Comparison of ENCODE assay signal across 8 mouse cellular contexts in the genomic region with DNA sequence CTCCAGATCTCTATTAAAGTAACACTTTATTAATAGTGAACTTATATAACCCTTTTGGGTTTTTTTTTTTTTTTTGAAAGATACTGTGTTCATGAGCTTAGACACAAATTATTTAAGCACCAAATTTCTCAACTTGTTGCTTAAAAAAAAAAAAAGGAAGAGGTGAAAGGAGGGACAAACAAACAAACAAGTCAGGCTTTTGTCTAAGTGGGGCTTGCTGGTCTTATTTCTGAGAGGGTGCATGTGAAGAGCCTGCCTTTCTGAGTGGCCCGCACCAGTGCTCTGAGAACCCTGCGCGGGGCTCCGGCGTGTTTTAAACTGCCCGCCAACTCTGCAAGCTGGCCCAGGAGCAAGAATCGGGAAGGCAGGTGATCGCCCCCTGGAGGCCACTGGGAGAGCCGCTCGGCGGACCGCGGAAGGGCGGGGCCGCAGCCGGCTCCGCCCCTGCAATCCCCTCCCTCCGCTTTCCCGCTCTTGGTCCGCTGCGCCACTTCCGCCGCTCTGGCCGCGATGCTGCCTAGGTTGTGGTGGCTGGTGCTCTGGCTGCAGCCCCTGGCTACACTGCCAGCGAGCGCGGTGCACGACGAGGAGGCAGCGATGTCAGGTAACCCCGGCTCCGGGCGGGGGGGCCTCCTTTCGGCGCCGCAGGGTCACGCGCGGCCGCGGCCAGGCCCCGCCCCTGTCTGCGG. TPM values are rescaled to one million over a fixed set of nuclear protein-coding genes. Genes with fewer than 3 reads are reported as not detected.
DNase-seq lines count a peak whose midpoint lies in the region; ATAC-seq and TF ChIP-seq lines count a peak whose summit lies in the region.

Nemp2 (plus strand) TSS at position 456 of the 689 bp plus-strand sequence.

- peak; percentile 79 for TF ChIP-seq RAD21 in CH12.LX (IDR thresholded peaks at IDR 0.05; ENCODE audit: low read depth, low read length)

- peak; percentile 85 for DNase-seq in CH12.LX (ENCODE audit: extremely low read depth)
- DNase-seq in c-Kit-positive CD71-negative TER-119-negative erythroid progenitor cells, embryonic 14.5 days (ENCODE audit: low read depth): peak; percentile 85
- peak; percentile 92 for DNase-seq in forebrain, embryonic 10.5 days (ENCODE audit: extremely low spot score, low spot score)
- peak; percentile 91 to 92 for DNase-seq in kidney, postnatal 25 days
- DNase-seq in liver, embryonic 13.5 days: peak; percentile 81
- peak; percentile 90 to 93 for DNase-seq in natural killer cell, adult 2 months (ENCODE audit: low spot score in 2 of 2)

- H3K9me3 ChIP-seq in CH12.LX (replicated peaks; ENCODE audit: low read length): no peaks in the 10 kb centered on the region
- H3K9me3 ChIP-seq in forebrain, embryonic 10.5 days: no peaks in the 10 kb centered on the region
- no peaks in the 10 kb centered on the region for H3K9me3 ChIP-seq in heart, embryonic 15.5 days (replicated peaks)
- H3K9me3 ChIP-seq in liver, embryonic 13.5 days (replicated peaks): no peaks in the 10 kb centered on the region
- H3K9me3 ChIP-seq in stomach, embryonic 14.5 days (ENCODE audit: control insufficient read depth, low read depth, low read length): no peaks in the 10 kb centered on the region

- in situ Hi-C loops in CH12.LX (cut with MboI; ENCODE audit: low pct_ligation_motif_present, low pct_unique_long_range_greater_than_20kb, low sequenced_read_pairs): loop anchor here (25.0 kb wide), 4 partner anchors 232 to 518 kb away; partner anchors contain the start of gene Stat1

- H3K27me3 ChIP-seq in CH12.LX (replicated peaks): no peaks in the 10 kb centered on the region
- H3K27me3 ChIP-seq in forebrain, embryonic 10.5 days (ENCODE audit: poor library complexity, severe bottlenecking): 0 out of 2 replicates have a peak, but pooled peaks cover 4% of the 10 kb centered on the region
- no peaks in the 10 kb centered on the region for H3K27me3 ChIP-seq in heart, embryonic 15.5 days
- H3K27me3 ChIP-seq in liver, embryonic 13.5 days: no peaks in the 10 kb centered on the region
- no peaks in the 10 kb centered on the region for H3K27me3 ChIP-seq in stomach, embryonic 14.5 days (ENCODE audit: control insufficient read depth, insufficient read depth, low read length)

- H3K4me3 ChIP-seq in CH12.LX (replicated peaks in 1 of 3; ENCODE audit: low read depth in 2 of 3, low read length in 2 of 3, poor library complexity in 1 of 3): peak within 1 kb of the TSS; percentile 80 to 99 (median 89)
- peak within 1 kb of the TSS; percentile 87 for H3K4me3 ChIP-seq in forebrain, embryonic 10.5 days
- peak within 1 kb of the TSS; percentile 70 for H3K4me3 ChIP-seq in heart, embryonic 15.5 days
- peak within 1 kb of the TSS; percentile 87 for H3K4me3 ChIP-seq in liver, embryonic 13.5 days (replicated peaks)
- H3K4me3 ChIP-seq in stomach, embryonic 14.5 days (ENCODE audit: low read depth, low read length): peak within 1 kb of the TSS; percentile 89

- peak; percentile 89 for ATAC-seq in heart, embryonic 15.5 days (replicated peaks; ENCODE audit: insufficient number of reproducible peaks, insufficient read depth, low FRiP score, low read depth)
- ATAC-seq in liver, embryonic 13.5 days (ENCODE audit: low read depth): peak; percentile 92
- ATAC-seq in stomach, embryonic 14.5 days (ENCODE audit: insufficient number of reproducible peaks, insufficient read depth, low FRiP score, low read depth): peak; percentile 92

- dilution Hi-C loops in CH12.LX (cut with MboI; ENCODE audit: extremely low pct_ligation_motif_present, extremely low pct_unique_long_range_greater_than_20kb, low sequenced_read_pairs): no loop called here

- peaks cover 0 to 25% of the 10 kb centered on the region in 2 experiments for H3K36me3 ChIP-seq in CH12.LX (replicated peaks in 1 of 2; ENCODE audit: control insufficient read depth in 1 of 2, insufficient read depth in 1 of 2, low read length in 1 of 2)
- peaks cover 8% of the 10 kb centered on the region; the same call in 1 of the 2 replicates for H3K36me3 ChIP-seq in forebrain, embryonic 10.5 days (replicated peaks)
- H3K36me3 ChIP-seq in heart, embryonic 15.5 days: no peaks in the 10 kb centered on the region
- peaks cover 4% of the 10 kb centered on the region; the same call in 1 of the 2 replicates for H3K36me3 ChIP-seq in liver, embryonic 13.5 days
- no peaks in the 10 kb centered on the region for H3K36me3 ChIP-seq in stomach, embryonic 14.5 days (ENCODE audit: control insufficient read depth, insufficient read depth, low read length)

- peak; percentile 11 to 90; a peak in 2 of 4 replicates for TF ChIP-seq CTCF in CH12.LX (conservative IDR thresholded peaks at IDR 0.05 in 1 of 2, IDR thresholded peaks at IDR 0.05 in 1 of 2; ENCODE audit: low read depth in 2 of 2, low read length in 2 of 2)

- peak within 1 kb of the TSS; percentile 92 for H3K27ac ChIP-seq in CH12.LX (ENCODE audit: insufficient read depth, low read depth)
- H3K27ac ChIP-seq in forebrain, embryonic 10.5 days: peak within 1 kb of the TSS; percentile 97
- peak within 1 kb of the TSS; percentile 76 for H3K27ac ChIP-seq in heart, embryonic 15.5 days
- H3K27ac ChIP-seq in liver, embryonic 13.5 days: peak within 1 kb of the TSS; percentile 69; the same call in 1 of the 2 replicates
- peak within 1 kb of the TSS; percentile 81; the same call in 1 of the 2 replicates for H3K27ac ChIP-seq in stomach, embryonic 14.5 days (ENCODE audit: low read length)

- TF ChIP-seq EP300 in CH12.LX (IDR thresholded peaks at IDR 0.05; ENCODE audit: low read length): no peak

- peaks cover 2% of the 10 kb centered on the region for H3K79me2 ChIP-seq in CH12.LX (replicated peaks; ENCODE audit: control insufficient read depth, extremely low read depth, insufficient read depth, poor library complexity, severe bottlenecking)

- peak; percentile 75 for TF ChIP-seq POLR2A in CH12.LX (IDR thresholded peaks at IDR 0.05; ENCODE audit: low read depth, low read length)

- peak within 1 kb of the TSS; percentile 98 for H3K4me2 ChIP-seq in CH12.LX (ENCODE audit: insufficient read depth, low read depth, poor library complexity, severe bottlenecking)
- peak within 1 kb of the TSS; percentile 60 for H3K4me2 ChIP-seq in heart, embryonic 15.5 days
- H3K4me2 ChIP-seq in liver, embryonic 13.5 days: peak within 1 kb of the TSS; percentile 74
- H3K4me2 ChIP-seq in stomach, embryonic 14.5 days (replicated peaks; ENCODE audit: low read depth, low read length): peak within 1 kb of the TSS; percentile 66

- H3K4me1 ChIP-seq in CH12.LX (ENCODE audit: control insufficient read depth in 1 of 2, insufficient read depth in 2 of 2): peaks cover 2 to 37% of the 10 kb centered on the region in 2 experiments; a peak in 3 of 4 replicates
- peaks cover 12% of the 10 kb centered on the region for H3K4me1 ChIP-seq in forebrain, embryonic 10.5 days
- peaks cover 7% of the 10 kb centered on the region for H3K4me1 ChIP-seq in heart, embryonic 15.5 days (replicated peaks)
- peaks cover 11% of the 10 kb centered on the region for H3K4me1 ChIP-seq in liver, embryonic 13.5 days (replicated peaks)
- peaks cover 6% of the 10 kb centered on the region; the same call in 1 of the 2 replicates for H3K4me1 ChIP-seq in stomach, embryonic 14.5 days (ENCODE audit: control insufficient read depth, insufficient read depth, low read length)

- under 1% methylated on average over 43 of the region's 44 CpGs for WGBS in forebrain, embryonic 10.5 days
- WGBS in heart, embryonic 15.5 days: under 1% methylated on average over 44 of the region's 44 CpGs
- WGBS in liver, embryonic 13.5 days (ENCODE audit: insufficient replicate concordance): under 1% methylated on average over 44 of the region's 44 CpGs
- under 1% methylated on average over 44 of the region's 44 CpGs for WGBS in stomach, embryonic 14.5 days

- peak within 1 kb of the TSS; percentile 94 for H3K9ac ChIP-seq in CH12.LX (ENCODE audit: insufficient read depth, low read depth)
- H3K9ac ChIP-seq in heart, embryonic 15.5 days: peak within 1 kb of the TSS; percentile 67
- peak within 1 kb of the TSS; percentile 82 for H3K9ac ChIP-seq in liver, embryonic 13.5 days
- peak within 1 kb of the TSS; percentile 64 for H3K9ac ChIP-seq in stomach, embryonic 14.5 days (replicated peaks; ENCODE audit: low read depth, low read length)

TF ChIP-seq in CH12.LX, 34 proteins besides CTCF, POLR2A, EP300 and RAD21 (continues in another document):
- peak; percentile 75 for TF ChIP-seq NELFE (IDR thresholded peaks at IDR 0.05; ENCODE audit: low read depth, low read length)
- no peak for TF ChIP-seq RCOR1 (conservative IDR thresholded peaks at IDR 0.05; ENCODE audit: low read depth, low read length)
- TF ChIP-seq POLR2AphosphoS2 (IDR thresholded peaks at IDR 0.05; ENCODE audit: low read depth, low read length): no peak
- peak; percentile 58; the same call in 1 of the 2 replicates for TF ChIP-seq MAZ (IDR thresholded peaks at IDR 0.05; ENCODE audit: low read depth, low read length)
- no peak for TF ChIP-seq JUND (conservative IDR thresholded peaks at IDR 0.05; ENCODE audit: low read depth, low read length)
- TF ChIP-seq ZNF384 (IDR thresholded peaks at IDR 0.05; ENCODE audit: low read depth, low read length): peak; percentile 64
- peak; percentile 96 for TF ChIP-seq E2F4 (IDR thresholded peaks at IDR 0.05; ENCODE audit: insufficient replicate concordance, low read depth, low read length)
- no peak; the same call in 1 of the 2 replicates for TF ChIP-seq MAX (IDR thresholded peaks at IDR 0.05; ENCODE audit: low read length)
- peak; percentile 85 for TF ChIP-seq ELF1 (IDR thresholded peaks at IDR 0.05; ENCODE audit: low read depth, low read length)
- peak; percentile 35; the same call in 1 of the 2 replicates for TF ChIP-seq NRF1 (IDR thresholded peaks at IDR 0.05; ENCODE audit: low read depth, low read length)
- no peak for TF ChIP-seq ETS1 (conservative IDR thresholded peaks at IDR 0.05; ENCODE audit: low read depth, low read length)
- TF ChIP-seq MEF2A (IDR thresholded peaks at IDR 0.05; ENCODE audit: borderline replicate concordance, low read depth, low read length): peak; percentile 75; the same call in 1 of the 2 replicates
- TF ChIP-seq BHLHE40 (IDR thresholded peaks at IDR 0.05; ENCODE audit: low read depth, low read length): peak; percentile 71
- TF ChIP-seq TCF12 (IDR thresholded peaks at IDR 0.05; ENCODE audit: low read depth, low read length): peak; percentile 72
- TF ChIP-seq SIN3A (IDR thresholded peaks at IDR 0.05; ENCODE audit: low read length): no peak
- no peak for TF ChIP-seq USF1 (IDR thresholded peaks at IDR 0.05; ENCODE audit: low read depth, low read length)

RNA-seq across cellular contexts. Expression of gene Nemp2, which starts in this region (rescaled TPM):
- total RNA-seq in CH12.LX (2012; rRNA removed) (9.4 and 11.2 TPM in 2 replicates), CH12.LX (2014; rRNA removed) (18.2 and 20.1 TPM in 2 replicates)
- polyA plus RNA-seq in CH12.LX (2012; ENCODE audit: insufficient read length, low read depth): 10.2 and 13.3 TPM in 2 replicates
- 10.1 and 10.3 TPM in 2 replicates for polyA plus RNA-seq in forebrain, embryonic 10.5 days (2016; fragmentation: Nextera tagmentation; extraction: Ambion mirVana)
- polyA plus RNA-seq in heart, embryonic 15.5 days (2015; fragmentation: Nextera tagmentation; extraction: Ambion mirVana): 4.4 and 5.2 TPM in 2 replicates
- polyA plus RNA-seq in liver, embryonic 13.5 days (2015; fragmentation: Nextera tagmentation; extraction: Ambion mirVana): 1.6 and 2.4 TPM in 2 replicates
- polyA plus RNA-seq in stomach, embryonic 14.5 days (2014; fragmentation: Nextera tagmentation; extraction: Ambion mirVana): 14.3 and 16.2 TPM in 2 replicates

Comparison
In these comparisons a context has a peak if more than half of its experiments do, and no peak if none do; other contexts are left out.
1. Peak in every context shown above with its lines: DNase-seq, ATAC-seq, H3K4me3 ChIP-seq and H3K27ac ChIP-seq.